Mouse (Mus musculus) ES-E14 (cell line): ENCODE measurements around the gene Bmp8a. TPM values are rescaled to one million over a fixed set of nuclear protein-coding genes. Genes with fewer than 3 reads are reported as not detected.

Experiments
- DNase-seq: peaks from one replicate; pipeline ENCODE4 v3.0.0-alpha.2; 2013; ENCODE audit warnings: low read depth, low spot score
- H3K27ac ChIP-seq: 2 replicates; pipeline ENCODE4 v1.5.1; 2012; ENCODE audit warnings: low read depth, mild to moderate bottlenecking, low read length, moderate library complexity, mixed read lengths; ENCODE audit not compliant: poor library complexity, insufficient read depth, severe bottlenecking
- H3K36me3 ChIP-seq: 2 replicates; pipeline ENCODE4 v1.6.1; 2012; ENCODE audit warnings: mild to moderate bottlenecking, low read length, moderate library complexity, mixed read lengths; ENCODE audit not compliant: control insufficient read depth, poor library complexity, insufficient read depth, severe bottlenecking
- H3K4me1 ChIP-seq, 2 experiments: fragments of 150-350 bp in 1 of 2; sonication (generic) in 1 of 2; 2 replicates each; pipeline ENCODE4 v1.6.1; 2012; ENCODE audit warnings: low read length in 2 of 2, mild to moderate bottlenecking in 1 of 2, mixed read lengths in 1 of 2; ENCODE audit not compliant: control insufficient read depth in 2 of 2, insufficient read depth in 2 of 2, poor library complexity in 1 of 2
- H3K4me3 ChIP-seq, 2 experiments: fragments of 150-350 bp in 1 of 2; sonication (generic) in 1 of 2; 2 replicates each; pipeline ENCODE4 v1.5.1; 2012; ENCODE audit warnings: low read length in 2 of 2, low read depth in 1 of 2, mild to moderate bottlenecking in 1 of 2, mixed read lengths in 1 of 2; ENCODE audit not compliant: insufficient read depth in 1 of 2, poor library complexity in 1 of 2, severe bottlenecking in 1 of 2
- H3K9ac ChIP-seq: 2 replicates; pipeline ENCODE4 v1.6.1; 2012; ENCODE audit warnings: low read depth, mild to moderate bottlenecking, low read length, mixed read lengths; ENCODE audit not compliant: poor library complexity, insufficient read depth, severe bottlenecking
- H3K9me3 ChIP-seq: fragments of 150-350 bp; sonication (generic); 2 replicates; pipeline ENCODE4 v1.6.1; 2012; ENCODE audit warnings: low read depth, mild to moderate bottlenecking, low read length; ENCODE audit not compliant: control insufficient read depth, insufficient read depth
- CHD2 ChIP-seq: IDR thresholded peaks from 2 replicates; pipeline ENCODE4 v1.6.1; 2014; ENCODE audit warnings: mild to moderate bottlenecking, low read depth, low read length, inconsistent platforms
- HCFC1 ChIP-seq: IDR thresholded peaks from 2 replicates; pipeline ENCODE4 v1.6.1; 2012; ENCODE audit warnings: low read length, inconsistent platforms, borderline replicate concordance; ENCODE audit not compliant: insufficient read depth
- MAFK ChIP-seq: IDR thresholded peaks from 2 replicates; pipeline ENCODE4 v1.6.1; 2014; ENCODE audit warnings: mild to moderate bottlenecking, low read depth, low read length, inconsistent platforms; ENCODE audit not compliant: insufficient read depth
- ZC3H11A ChIP-seq: IDR thresholded peaks from 2 replicates; pipeline ENCODE4 v1.6.1; 2012; ENCODE audit warnings: low read depth, mild to moderate bottlenecking, inconsistent platforms, low read length, borderline replicate concordance
- ZNF384 ChIP-seq: IDR thresholded peaks from 2 replicates; pipeline ENCODE4 v1.6.1; 2012; ENCODE audit warnings: low read depth, low read length, inconsistent platforms
- in situ Hi-C, 2 experiments: fragments of 600-800 bp; cut with MboI; formaldehyde crosslinking; loops; one replicate each; pipeline ENCODE4 v1.15.1; 2025; ENCODE audit warnings: low sequenced_read_pairs in 2 of 2, inconsistent platforms in 1 of 2; ENCODE audit not compliant: unreplicated experiment in 2 of 2
- total RNA-seq: library from RNA; depleted of rRNA; stranded (reverse); fragments of 300-350 nt; gene quantifications from 2 replicates; pipeline ENCODE4 v1.2.3, GENCODE M21; 2012

Gene Bmp8a
- total RNA-seq, 1 experiment: 7.1 TPM

DNA sequence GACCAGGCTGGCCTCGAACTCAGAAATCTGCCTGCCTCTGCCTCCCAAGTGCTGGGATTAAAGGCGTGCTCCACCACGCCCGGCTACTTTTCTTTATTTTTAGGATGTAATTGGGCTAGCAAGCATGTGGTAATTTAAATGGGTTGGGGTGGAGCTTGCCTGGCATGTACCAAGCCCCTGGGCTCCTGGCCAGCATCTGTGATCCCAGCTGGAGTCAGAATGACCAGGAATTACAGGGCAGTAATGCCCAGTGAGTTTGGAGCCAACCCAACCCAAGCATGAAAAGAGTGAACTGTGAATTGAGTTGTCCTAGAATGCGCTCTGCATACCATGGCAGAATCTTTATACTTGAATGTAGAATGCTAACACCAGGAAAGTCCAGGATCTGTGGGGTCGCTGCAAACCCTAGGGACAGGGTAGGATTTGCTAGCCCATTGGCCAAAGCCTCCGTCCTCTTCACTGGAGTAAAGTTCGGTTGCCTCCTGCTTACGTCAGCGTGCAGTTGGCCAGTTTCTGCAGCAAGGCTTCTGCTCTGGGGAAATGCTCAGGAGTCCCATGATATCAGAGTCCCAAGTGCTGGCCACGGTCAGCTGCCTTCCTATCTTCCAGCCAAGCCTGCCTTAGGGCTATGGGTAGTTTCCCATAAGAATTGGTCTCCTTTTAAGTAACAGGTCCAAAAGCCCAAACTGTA lies 43.9 kb downstream of the Bmp8a start:
- H3K4me1 ChIP-seq: no peaks in the 10 kb centered on the region; a peak in 1 of 4 replicates
- no peak for DNase-seq
- no peak overlapping the region for H3K4me3 ChIP-seq
- H3K9ac ChIP-seq: no peak overlapping the region
- no peaks in the 10 kb centered on the region for H3K9me3 ChIP-seq
- in situ Hi-C loops: no loop called here
- H3K36me3 ChIP-seq: peaks cover 63% of the 10 kb centered on the region
- TF ChIP-seq ZNF384 (no peak), MAFK (no peak), CHD2 (no peak), ZC3H11A (no peak), HCFC1 (no peak)
- no peak overlapping the region for H3K27ac ChIP-seq

DNA sequence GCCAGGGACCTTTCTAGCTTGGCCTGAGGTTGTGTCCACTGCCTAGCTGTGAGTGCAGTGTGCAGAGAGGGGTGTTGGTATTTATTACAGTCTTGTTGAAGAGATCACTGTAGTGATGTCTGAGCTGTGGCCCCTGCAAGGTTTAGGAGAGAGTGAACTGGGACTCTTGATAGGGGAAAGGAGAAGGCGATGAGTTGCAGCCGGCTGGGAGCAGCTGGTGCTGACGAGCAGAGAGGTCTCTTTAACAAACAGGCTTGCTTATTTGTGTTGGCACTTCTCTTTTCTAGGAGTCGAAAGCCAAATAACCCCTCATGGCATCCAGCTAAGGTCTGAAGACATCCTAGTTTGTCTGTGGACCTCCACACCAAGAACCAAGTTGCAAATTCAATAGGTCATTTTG lies 44.8 kb downstream of the Bmp8a start:
- Histone ChIP-seq H3K4me1 (no peaks in the 10 kb centered on the region; a peak in 1 of 4 replicates), H3K4me3 (no peak overlapping the region), H3K9ac (no peak overlapping the region), H3K27ac (no peak overlapping the region), H3K36me3 (peaks cover 70% of the 10 kb centered on the region), H3K9me3 (no peaks in the 10 kb centered on the region)
- DNase-seq: no peak
- in situ Hi-C loops: no loop called here
- TF ChIP-seq MAFK (no peak), HCFC1 (no peak)

- no peak overlapping the region for H3K4me3 ChIP-seq
- in situ Hi-C loops: no loop called here
- TF ChIP-seq ZC3H11A (no peak), ZNF384 (no peak), CHD2 (no peak), MAFK (no peak), HCFC1 (no peak)
- no peaks in the 10 kb centered on the region for H3K9me3 ChIP-seq
- peaks cover 70% of the 10 kb centered on the region for H3K36me3 ChIP-seq
- no peak overlapping the region for H3K9ac ChIP-seq
- DNase-seq: no peak
- H3K27ac ChIP-seq: no peak overlapping the region
- H3K4me1 ChIP-seq: no peaks in the 10 kb centered on the region; a peak in 1 of 4 replicates
These were observed 45.7 kb downstream of the Bmp8a start for GRCm38 (mm10) chr4:123297195-123297960.

DNA sequence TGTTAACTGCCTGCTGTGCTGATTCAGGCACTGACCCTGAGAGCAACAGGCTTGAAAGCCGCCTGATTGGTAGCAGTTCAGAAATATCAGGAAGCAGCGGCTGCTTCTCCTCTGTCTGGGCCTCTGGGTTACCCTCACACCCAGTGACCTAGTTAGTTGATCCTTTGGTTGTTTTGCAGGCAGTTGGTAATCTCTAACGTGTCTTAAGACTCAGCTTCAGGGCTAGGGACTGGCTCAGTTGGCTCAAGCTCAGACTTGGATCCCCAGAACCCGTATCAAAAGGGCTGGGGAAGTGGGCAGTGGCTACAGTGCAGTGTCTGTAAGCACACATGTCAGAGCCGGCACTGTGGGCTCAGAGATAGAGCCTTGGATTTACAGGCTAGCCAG lies 46.9 kb downstream of the Bmp8a start:
- H3K27ac ChIP-seq: no peak overlapping the region
- no peak for DNase-seq
- H3K4me3 ChIP-seq: no peak overlapping the region
- peaks cover 77% of the 10 kb centered on the region for H3K36me3 ChIP-seq
- TF ChIP-seq MAFK: no peak
- TF ChIP-seq ZNF384: no peak
- TF ChIP-seq HCFC1: no peak
- TF ChIP-seq ZC3H11A: no peak
- no peak for TF ChIP-seq CHD2
- H3K9ac ChIP-seq: no peak overlapping the region
- no peaks in the 10 kb centered on the region for H3K9me3 ChIP-seq
- in situ Hi-C loops: no loop called here
- H3K4me1 ChIP-seq: no peaks in the 10 kb centered on the region; a peak in 1 of 4 replicates
